Mouse (Mus musculus): ENCODE data around the gene Nup188. TPM values are rescaled to one million over a fixed set of nuclear protein-coding genes. Genes with fewer than 3 reads are reported as not detected.

Gene Nup188
- polyA plus RNA-seq (2015; fragmentation: Nextera tagmentation; extraction: Ambion mirVana): 28.2 and 32.4 TPM in 2 replicates

- under 1% methylated on average over 64 of the region's 68 CpGs for WGBS
- Histone ChIP-seq H3K27ac (peak within 1 kb of the TSS; percentile 85), H3K9me3 (no peaks in the 10 kb centered on the region), H3K4me2 (peak within 1 kb of the TSS; percentile 94), H3K4me1 (peaks cover 23% of the 10 kb centered on the region), H3K36me3 (peaks cover 8% of the 10 kb centered on the region; the same call in 1 of the 2 replicates), H3K9ac (peak within 1 kb of the TSS; percentile 85), H3K27me3 (no peaks in the 10 kb centered on the region), H3K4me3 (peak within 1 kb of the TSS; percentile 92)
- ATAC-seq (ENCODE audit: insufficient number of reproducible peaks, low FRiP score, low TSS enrichment, low read depth): peak; percentile 93
Measured at GRCm38 (mm10) chr2:30286192-30287026, at the start of gene Nup188, which contains the start of gene Dolk. Gene Nup188 (plus strand): TSS chr2:30286397. Gene Dolk (minus strand): TSS chr2:30286334.

- H3K4me3 ChIP-seq: peak overlapping the region; percentile 89
- no peak for ATAC-seq (ENCODE audit: insufficient number of reproducible peaks, low FRiP score, low TSS enrichment, low read depth)
- peaks cover 17% of the 10 kb centered on the region for H3K36me3 ChIP-seq
- no peaks in the 10 kb centered on the region for H3K9me3 ChIP-seq
- peaks cover 27% of the 10 kb centered on the region for H3K4me1 ChIP-seq
- H3K27ac ChIP-seq: peak overlapping the region; percentile 94
- WGBS: 2% methylated on average over 18 of the region's 18 CpGs
- no peaks in the 10 kb centered on the region for H3K27me3 ChIP-seq
- H3K9ac ChIP-seq: peak overlapping the region; percentile 83
- peak overlapping the region; percentile 77 for H3K4me2 ChIP-seq
Measured at GRCm38 (mm10) chr2:30236426-30237198, 49.6 kb upstream of the Nup188 start.

GRCm38 (mm10) chr2:30237199-30237880 lies 48.9 kb upstream of the Nup188 start, which contains the start of gene Lrrc8a:
Gene Lrrc8a (plus strand): TSS chr2:30237715.
- Histone ChIP-seq H3K27me3 (no peaks in the 10 kb centered on the region), H3K4me3 (peak within 1 kb of the TSS; percentile 89), H3K4me2 (peak within 1 kb of the TSS; percentile 77), H3K9me3 (no peaks in the 10 kb centered on the region), H3K9ac (peak within 1 kb of the TSS; percentile 83), H3K36me3 (peaks cover 23% of the 10 kb centered on the region), H3K4me1 (peaks cover 30% of the 10 kb centered on the region), H3K27ac (peak within 1 kb of the TSS; percentile 94)
- ATAC-seq (ENCODE audit: insufficient number of reproducible peaks, low FRiP score, low TSS enrichment, low read depth): peak; percentile 97
- under 1% methylated on average over 64 of the region's 67 CpGs for WGBS

- Histone ChIP-seq H3K4me3 (peak overlapping the region; percentile 89), H3K9me3 (no peaks in the 10 kb centered on the region), H3K27ac (peak overlapping the region; percentile 94), H3K27me3 (no peaks in the 10 kb centered on the region), H3K36me3 (peaks cover 28% of the 10 kb centered on the region), H3K9ac (peak overlapping the region; percentile 83), H3K4me2 (peak overlapping the region; percentile 76), H3K4me1 (peaks cover 34% of the 10 kb centered on the region)
- ATAC-seq (ENCODE audit: insufficient number of reproducible peaks, low FRiP score, low TSS enrichment, low read depth): peak; percentile 87
- WGBS: under 1% methylated on average over 37 of the region's 42 CpGs
Measured at GRCm38 (mm10) chr2:30237881-30238280, 48.3 kb upstream of the Nup188 start.

GRCm38 (mm10) chr2:30238906-30239465 lies 47.2 kb upstream of the Nup188 start:
- peak overlapping the region; percentile 76 for H3K4me2 ChIP-seq
- peak overlapping the region; percentile 83 for H3K9ac ChIP-seq
- no peak for ATAC-seq (ENCODE audit: insufficient number of reproducible peaks, low FRiP score, low TSS enrichment, low read depth)
- H3K4me3 ChIP-seq: peak overlapping the region; percentile 89
- H3K27ac ChIP-seq: peak overlapping the region; percentile 57; the same call in 1 of the 2 replicates
- WGBS: 71% methylated on average over 3 of the region's 3 CpGs
- H3K36me3 ChIP-seq: peaks cover 38% of the 10 kb centered on the region
- H3K9me3 ChIP-seq: no peaks in the 10 kb centered on the region
- H3K4me1 ChIP-seq: peaks cover 42% of the 10 kb centered on the region
- no peaks in the 10 kb centered on the region for H3K27me3 ChIP-seq

GRCm38 (mm10) chr2:30239777-30240176 lies 46.4 kb upstream of the Nup188 start:
- WGBS: 70% methylated on average over 4 of the region's 4 CpGs
- ATAC-seq (ENCODE audit: insufficient number of reproducible peaks, low FRiP score, low TSS enrichment, low read depth): no peak
- Histone ChIP-seq H3K36me3 (peaks cover 46% of the 10 kb centered on the region), H3K9me3 (no peaks in the 10 kb centered on the region), H3K4me2 (no peak overlapping the region), H3K27me3 (no peaks in the 10 kb centered on the region), H3K4me3 (no peak overlapping the region), H3K27ac (0 out of 2 replicates have a peak overlapping the region, but pooled peaks have one; percentile 2), H3K4me1 (peaks cover 49% of the 10 kb centered on the region), H3K9ac (no peak overlapping the region)

GRCm38 (mm10) chr2:30240267-30240666 lies 45.9 kb upstream of the Nup188 start, which contains the start of gene Gm28035:
Gene Gm28035 (plus strand): TSS chr2:30240567.
- ATAC-seq (ENCODE audit: insufficient number of reproducible peaks, low FRiP score, low TSS enrichment, low read depth): no peak
- Histone ChIP-seq H3K9me3 (no peaks in the 10 kb centered on the region), H3K4me3 (no peak within 1 kb of the TSS), H3K4me2 (peak within 1 kb of the TSS; percentile 76; the same call in 1 of the 2 replicates), H3K36me3 (peaks cover 47% of the 10 kb centered on the region), H3K27ac (peak within 1 kb of the TSS; percentile 57; the same call in 1 of the 2 replicates), H3K27me3 (no peaks in the 10 kb centered on the region), H3K4me1 (peaks cover 53% of the 10 kb centered on the region), H3K9ac (peak within 1 kb of the TSS; percentile 17; the same call in 1 of the 2 replicates)
- WGBS: 83% methylated on average over 2 of the region's 2 CpGs

- no peak overlapping the region for H3K27ac ChIP-seq
- H3K4me3 ChIP-seq: no peak overlapping the region
- H3K36me3 ChIP-seq: peaks cover 57% of the 10 kb centered on the region
- WGBS: 49% methylated on average over 4 of the region's 4 CpGs
- peaks cover 51% of the 10 kb centered on the region for H3K4me1 ChIP-seq
- H3K27me3 ChIP-seq: no peaks in the 10 kb centered on the region
- ATAC-seq (ENCODE audit: insufficient number of reproducible peaks, low FRiP score, low TSS enrichment, low read depth): no peak
- no peaks in the 10 kb centered on the region for H3K9me3 ChIP-seq
- no peak overlapping the region for H3K4me2 ChIP-seq
- no peak overlapping the region for H3K9ac ChIP-seq
Measured at GRCm38 (mm10) chr2:30242509-30242908, 43.7 kb upstream of the Nup188 start.

- H3K27ac ChIP-seq: no peak overlapping the region; the same call in 1 of the 2 replicates
- no peak for ATAC-seq (ENCODE audit: insufficient number of reproducible peaks, low FRiP score, low TSS enrichment, low read depth)
- H3K4me3 ChIP-seq: no peak overlapping the region
- H3K27me3 ChIP-seq: no peaks in the 10 kb centered on the region
- H3K9ac ChIP-seq: no peak overlapping the region
- no peak overlapping the region for H3K4me2 ChIP-seq
- WGBS: 86% methylated on average over 4 of the region's 4 CpGs
- no peaks in the 10 kb centered on the region for H3K9me3 ChIP-seq
- peaks cover 50% of the 10 kb centered on the region for H3K4me1 ChIP-seq
- H3K36me3 ChIP-seq: peaks cover 63% of the 10 kb centered on the region
Measured at GRCm38 (mm10) chr2:30243391-30243790, 42.8 kb upstream of the Nup188 start.

GRCm38 (mm10) chr2:30244595-30245178 lies 41.5 kb upstream of the Nup188 start:
- no peak overlapping the region for H3K9ac ChIP-seq
- H3K4me1 ChIP-seq: peaks cover 39% of the 10 kb centered on the region
- 45% methylated on average over 7 of the region's 7 CpGs for WGBS

More at GRCm38 (mm10) chr2:30244595-30245178, 41.5 kb upstream of the Nup188 start:
- ATAC-seq (ENCODE audit: insufficient number of reproducible peaks, low FRiP score, low TSS enrichment, low read depth): peak; percentile 64; the same call in 1 of the 2 replicates
- no peak overlapping the region for H3K4me3 ChIP-seq
- H3K9me3 ChIP-seq: no peaks in the 10 kb centered on the region
- no peak overlapping the region for H3K4me2 ChIP-seq
- peaks cover 76% of the 10 kb centered on the region for H3K36me3 ChIP-seq
- H3K27me3 ChIP-seq: no peaks in the 10 kb centered on the region
- H3K27ac ChIP-seq: peak overlapping the region; percentile 70
